Mouse (Mus musculus): Measurements from ENCODE around the gene Wdr90. TPM values are rescaled to one million over a fixed set of nuclear protein-coding genes. Genes with fewer than 3 reads are reported as not detected.
"Not testable (repeated sequence)": the region's sequence is repeated elsewhere in the genome, so short reads cannot be mapped to it uniquely, and the experiment has no call there.

Gene Wdr90
- total RNA-seq, 2 experiments from 2014 or later: 34.9 to 36.8 TPM

- peak overlapping the region; percentile 77 for H3K4me3 ChIP-seq
- intact Hi-C loops (cut with DNase I): loop anchor here (5.0 kb wide), 1 partner anchor 41 kb away; the partner anchor contains the start of gene Rab40c
- peak overlapping the region; percentile 88 for H3K27ac ChIP-seq
- no peak for DNase-seq (ENCODE audit: extremely low spot score in 1 of 2, low spot score in 2 of 2)
- TF ChIP-seq CTCF (IDR thresholded peaks at IDR 0.05): no peak
Measured at GRCm38 (mm10) chr17:25876347-25876915, 15.1 kb upstream of the Wdr90 start.

GRCm38 (mm10) chr17:25875171-25876136 is 14.2 kb upstream of the Wdr90 start:
- TF ChIP-seq CTCF (IDR thresholded peaks at IDR 0.05): peak; percentile 15; the same call in 1 of the 2 replicates
- intact Hi-C loops (cut with DNase I): loop anchor here (5.0 kb wide), 1 partner anchor 42 kb away; the partner anchor contains the start of gene Rab40c
- Histone ChIP-seq H3K4me3 (peak overlapping the region; percentile 77), H3K27ac (peak overlapping the region; percentile 88)
- peak; percentile 90 for DNase-seq (ENCODE audit: extremely low spot score in 1 of 2, low spot score in 2 of 2)

- peak; percentile 18 for TF ChIP-seq CTCF (IDR thresholded peaks at IDR 0.05)
- peak within 1 kb of the TSS; percentile 77 for H3K4me3 ChIP-seq
- intact Hi-C loops (cut with DNase I): loop anchor here (5.0 kb wide), 1 partner anchor 43 kb away; the partner anchor contains the start of gene Rab40c
Measured at GRCm38 (mm10) chr17:25874721-25875170, 13.4 kb upstream of the Wdr90 start, which contains the start of gene Mettl26. Gene Mettl26, plus strand, starts transcription at chr17:25875074.

GRCm38 (mm10) chr17:25874148-25874720 is 12.9 kb upstream of the Wdr90 start:
- intact Hi-C loops (cut with DNase I): no loop called here
- Histone ChIP-seq H3K27ac (peak overlapping the region; percentile 88), H3K4me3 (peak overlapping the region; percentile 77)
- TF ChIP-seq CTCF (IDR thresholded peaks at IDR 0.05): no peak
- no peak for DNase-seq (ENCODE audit: extremely low spot score in 1 of 2, low spot score in 2 of 2)

More at GRCm38 (mm10) chr17:25874721-25875170, 13.4 kb upstream of the Wdr90 start, which contains the start of gene Mettl26:
- peak; percentile 93 to 99 for DNase-seq (ENCODE audit: extremely low spot score in 1 of 2, low spot score in 2 of 2)
- peak within 1 kb of the TSS; percentile 88 for H3K27ac ChIP-seq

- H3K4me3 ChIP-seq: no peak overlapping the region; the same call in 1 of the 2 replicates
- DNase-seq (ENCODE audit: extremely low spot score in 1 of 2, low spot score in 2 of 2): no peak
- H3K27ac ChIP-seq: peak overlapping the region; percentile 88; the same call in 1 of the 2 replicates
- no peak for TF ChIP-seq CTCF (IDR thresholded peaks at IDR 0.05)
- intact Hi-C loops (cut with DNase I): no loop called here
Measured at GRCm38 (mm10) chr17:25873405-25874147, 12.3 kb upstream of the Wdr90 start.

GRCm38 (mm10) chr17:25872676-25873075 is 11.4 kb upstream of the Wdr90 start:
- TF ChIP-seq CTCF (IDR thresholded peaks at IDR 0.05): no peak

GRCm38 (mm10) chr17:25871566-25871965 is 10.3 kb upstream of the Wdr90 start:
- H3K4me3 ChIP-seq; H3K27ac ChIP-seq; DNase-seq (ENCODE audit: extremely low spot score in 1 of 2, low spot score in 2 of 2); intact Hi-C loops (cut with DNase I): not testable (repeated sequence)

More at GRCm38 (mm10) chr17:25872676-25873075, 11.4 kb upstream of the Wdr90 start:
- H3K4me3 ChIP-seq: no peak overlapping the region
- no peak overlapping the region for H3K27ac ChIP-seq
- DNase-seq (ENCODE audit: extremely low spot score in 1 of 2, low spot score in 2 of 2): no peak
- intact Hi-C loops (cut with DNase I): no loop called here

- TF ChIP-seq CTCF (IDR thresholded peaks at IDR 0.05): no peak
Measured at GRCm38 (mm10) chr17:25869954-25870353, 8.7 kb upstream of the Wdr90 start.

GRCm38 (mm10) chr17:25869498-25869897 is 8.2 kb upstream of the Wdr90 start:
- no peak for TF ChIP-seq CTCF (IDR thresholded peaks at IDR 0.05)
- no peak for DNase-seq (ENCODE audit: extremely low spot score in 1 of 2, low spot score in 2 of 2)
- intact Hi-C loops (cut with DNase I): no loop called here
- Histone ChIP-seq H3K27ac (no peak overlapping the region), H3K4me3 (no peak overlapping the region)

More at GRCm38 (mm10) chr17:25869954-25870353, 8.7 kb upstream of the Wdr90 start:
- intact Hi-C loops (cut with DNase I): no loop called here
- Histone ChIP-seq H3K4me3 (no peak overlapping the region), H3K27ac (no peak overlapping the region)
- DNase-seq (ENCODE audit: extremely low spot score in 1 of 2, low spot score in 2 of 2): no peak

- H3K4me3 ChIP-seq: peak within 1 kb of the TSS; percentile 91
- H3K27ac ChIP-seq: peak within 1 kb of the TSS; percentile 88
- peak; percentile 80 to 82 for DNase-seq (ENCODE audit: extremely low spot score in 1 of 2, low spot score in 2 of 2)
- intact Hi-C loops (cut with DNase I): no loop called here
- no peak for TF ChIP-seq CTCF (IDR thresholded peaks at IDR 0.05)
Measured at GRCm38 (mm10) chr17:25868601-25869191, 7.4 kb upstream of the Wdr90 start, which contains the start of gene Mcrip2. Gene Mcrip2, minus strand, starts transcription at chr17:25868764.

Measured in left cerebral cortex, adult 2 months (tissue).